Mouse (Mus musculus) CH12.LX (cell line): ENCODE measurements around the gene Cplx1. TPM values are rescaled to one million over a fixed set of nuclear protein-coding genes. Genes with fewer than 3 reads are reported as not detected.

Experiments
- DNase-seq: peaks from one replicate; pipeline ENCODE4 v3.0.0-alpha.2; 2013; ENCODE audit errors: extremely low read depth
- H3K27ac ChIP-seq: 2 replicates; pipeline ENCODE4 v1.5.1; 2012; ENCODE audit warnings: low read depth, mild to moderate bottlenecking, control low read depth, moderate library complexity; ENCODE audit not compliant: insufficient read depth
- H3K27me3 ChIP-seq: replicated peaks from 2 replicates; pipeline ENCODE3; 2012; ENCODE audit warnings: inconsistent platforms
- H3K36me3 ChIP-seq, 2 experiments: replicated peaks in 1 of 2; 2 replicates each; pipeline versions ENCODE3 to v1.6.1; 2012; ENCODE audit warnings: inconsistent platforms in 1 of 2, low read length in 1 of 2, mild to moderate bottlenecking in 1 of 2, mixed read lengths in 1 of 2, moderate library complexity in 1 of 2; ENCODE audit not compliant: control insufficient read depth in 1 of 2, insufficient read depth in 1 of 2
- H3K4me1 ChIP-seq, 2 experiments: 2 replicates each; pipeline ENCODE4 v1.6.1; 2012; ENCODE audit warnings: inconsistent platforms in 1 of 2, moderate library complexity in 1 of 2; ENCODE audit not compliant: insufficient read depth in 2 of 2, control insufficient read depth in 1 of 2
- H3K4me2 ChIP-seq: 2 replicates; pipeline ENCODE4 v1.6.1; 2012; ENCODE audit warnings: low read depth, mild to moderate bottlenecking, control low read depth; ENCODE audit not compliant: poor library complexity, insufficient read depth, severe bottlenecking
- H3K4me3 ChIP-seq, 3 experiments: fragments of 150-350 bp in 1 of 3; sonication (generic) in 1 of 3; replicated peaks in 1 of 3; 2 replicates each; pipeline versions ENCODE3 to v1.5.1; 2011 to 2012; ENCODE audit warnings: low read depth in 2 of 3, low read length in 2 of 3, mild to moderate bottlenecking in 2 of 3, moderate library complexity in 2 of 3, control low read depth in 1 of 3, improper control_type of control experiment in 1 of 3, inconsistent platforms in 1 of 3, mixed read lengths in 1 of 3; ENCODE audit not compliant: poor library complexity in 1 of 3
- H3K79me2 ChIP-seq: replicated peaks from 2 replicates; pipeline ENCODE4 v1.6.1; 2012; ENCODE audit warnings: mild to moderate bottlenecking, moderate library complexity; ENCODE audit not compliant: control insufficient read depth, poor library complexity, insufficient read depth, severe bottlenecking; ENCODE audit errors: extremely low read depth
- H3K9ac ChIP-seq: 2 replicates; pipeline ENCODE4 v1.6.1; 2012; ENCODE audit warnings: low read depth, mild to moderate bottlenecking, control low read depth, moderate library complexity; ENCODE audit not compliant: insufficient read depth
- H3K9me3 ChIP-seq: replicated peaks from 2 replicates; pipeline ENCODE3; 2012; ENCODE audit warnings: low read length, inconsistent platforms, mixed read lengths
- CHD2 ChIP-seq: IDR thresholded peaks from 2 replicates; pipeline ENCODE4 v1.6.1; 2011; ENCODE audit warnings: low read length, improper control_type of control experiment
- CTCF ChIP-seq, 2 experiments: IDR thresholded peaks in 1 of 2; conservative IDR thresholded peaks in 1 of 2; 2 replicates each; pipeline ENCODE4 v1.5.1; 2011 to 2012; ENCODE audit warnings: low read depth in 2 of 2, low read length in 2 of 2, improper control_type of control experiment in 1 of 2, inconsistent platforms in 1 of 2, mild to moderate bottlenecking in 1 of 2, moderate library complexity in 1 of 2
- ELF1 ChIP-seq: IDR thresholded peaks from 2 replicates; pipeline ENCODE4 v1.6.1; 2014; ENCODE audit warnings: low read depth, mild to moderate bottlenecking, inconsistent platforms, low read length, improper control_type of control experiment
- GABPA ChIP-seq: IDR thresholded peaks from 2 replicates; pipeline ENCODE4 v1.6.1; 2012; ENCODE audit warnings: low read depth, low read length, improper control_type of control experiment, inconsistent platforms; ENCODE audit not compliant: insufficient replicate concordance
- JUND ChIP-seq: conservative IDR thresholded peaks from 2 replicates; pipeline ENCODE4 v1.6.1; 2011; ENCODE audit warnings: low read depth, low read length, improper control_type of control experiment
- KAT2A ChIP-seq: IDR thresholded peaks from 2 replicates; pipeline ENCODE4 v1.6.1; 2012; ENCODE audit warnings: low read length, improper control_type of control experiment, inconsistent platforms; ENCODE audit not compliant: insufficient replicate concordance
- RAD21 ChIP-seq: IDR thresholded peaks from 2 replicates; pipeline ENCODE4 v1.6.1; 2011; ENCODE audit warnings: low read depth, mild to moderate bottlenecking, low read length, improper control_type of control experiment, moderate library complexity
- TBP ChIP-seq: conservative IDR thresholded peaks from 2 replicates; pipeline ENCODE4 v1.6.1; 2011; ENCODE audit warnings: low read depth, low read length, improper control_type of control experiment
- TCF12 ChIP-seq: IDR thresholded peaks from 2 replicates; pipeline ENCODE4 v1.6.1; 2014; ENCODE audit warnings: low read depth, mild to moderate bottlenecking, inconsistent platforms, low read length, improper control_type of control experiment
- UBTF ChIP-seq: IDR thresholded peaks from 2 replicates; pipeline ENCODE4 v1.6.1; 2012; ENCODE audit warnings: low read depth, mild to moderate bottlenecking, inconsistent platforms, low read length, improper control_type of control experiment, moderate library complexity
- ZKSCAN1 ChIP-seq: IDR thresholded peaks from 2 replicates; pipeline ENCODE4 v1.6.1; 2012; ENCODE audit warnings: low read depth, inconsistent platforms, low read length, improper control_type of control experiment, borderline replicate concordance
- dilution Hi-C: fragments of 300-500 bp; cut with MboI; formaldehyde crosslinking; loops from 2 replicates; pipeline ENCODE4 v1.14.3; 2020; ENCODE audit warnings: low sequenced_read_pairs; ENCODE audit not compliant: extremely low pct_unique_long_range_greater_than_20kb, extremely low pct_ligation_motif_present
- in situ Hi-C: fragments of 300-500 bp; cut with MboI; formaldehyde crosslinking; loops from 3 replicates; pipeline ENCODE4 v1.14.3; 2019; ENCODE audit warnings: low sequenced_read_pairs, low pct_ligation_motif_present, low pct_unique_long_range_greater_than_20kb, mixed read lengths
- polyA plus RNA-seq: library from polyadenylated mRNA; unstranded; fragments of >175 nt; gene quantifications from 2 replicates; pipeline ENCODE4 v1.2.1, GENCODE M21; 2012; ENCODE audit warnings: low read depth; ENCODE audit not compliant: insufficient read length
- total RNA-seq, 2 experiments: library from RNA; depleted of rRNA; stranded (reverse); fragments of 300-350 nt in 1 of 2; fragments of >200 nt in 1 of 2; gene quantifications; 2 replicates each; pipeline ENCODE4 v1.2.3; 2012 to 2014

Gene Cplx1
- total and polyA plus RNA-seq, 3 experiments, result not detected

DNA sequence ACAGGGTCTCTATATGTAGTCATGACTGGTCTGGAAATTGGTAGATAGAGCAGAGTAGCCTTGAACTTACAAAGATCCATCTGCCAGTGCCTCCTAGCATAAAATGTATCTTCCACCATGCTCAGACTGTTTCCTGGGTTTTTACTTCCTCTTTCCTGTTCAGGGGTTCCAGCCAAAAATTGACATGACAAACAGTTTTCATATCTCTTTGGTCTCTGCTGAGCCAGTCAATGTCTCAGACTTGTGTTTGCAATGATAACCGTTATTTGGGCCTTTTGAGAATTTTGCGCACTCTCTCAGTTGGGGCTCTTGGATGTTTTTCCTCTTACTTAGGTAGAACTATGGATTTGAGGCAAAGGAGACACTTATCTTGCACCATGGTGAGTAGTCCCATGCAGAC lies 15.6 kb downstream of the Cplx1 start:
- Histone ChIP-seq H3K79me2 (no peaks in the 10 kb centered on the region), H3K27me3 (no peaks in the 10 kb centered on the region), H3K27ac (no peak overlapping the region), H3K4me1 (no peaks in the 10 kb centered on the region), H3K4me3 (no peak overlapping the region), H3K36me3 (no peaks in the 10 kb centered on the region), H3K9me3 (peaks cover 15% of the 10 kb centered on the region), H3K4me2 (no peak overlapping the region), H3K9ac (no peak overlapping the region)
- dilution Hi-C loops, result no loop called here
- TF ChIP-seq GABPA, result no peak
- no peak for TF ChIP-seq UBTF
- no peak for DNase-seq
- in situ Hi-C loops, result no loop called here

DNA sequence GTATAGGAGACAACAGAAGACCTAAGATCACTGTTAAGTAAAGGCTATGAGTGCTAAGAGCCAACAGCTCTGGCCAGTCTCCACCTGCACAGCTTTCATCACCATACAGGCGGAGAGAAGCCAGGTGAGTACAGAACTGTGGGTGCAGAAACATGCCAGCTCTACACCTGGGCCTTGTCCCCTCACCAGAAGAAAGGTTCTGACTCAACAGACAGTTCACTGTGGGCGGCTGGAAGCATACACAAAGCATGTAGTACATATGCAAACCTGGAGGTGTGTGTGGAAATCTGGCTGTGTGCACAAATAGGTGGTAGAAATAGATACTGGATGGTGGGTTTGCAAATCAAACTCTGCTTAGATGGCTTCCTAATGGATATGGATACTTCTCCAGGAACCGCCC lies 27.2 kb downstream of the Cplx1 start:
- dilution Hi-C loops, result no loop called here
- no peak for DNase-seq
- no peaks in the 10 kb centered on the region for H3K36me3 ChIP-seq
- peaks cover 0 to 5% of the 10 kb centered on the region in 2 experiments; a peak in 2 of 4 replicates for H3K4me1 ChIP-seq
- no peaks in the 10 kb centered on the region for H3K79me2 ChIP-seq
- peaks cover 10% of the 10 kb centered on the region for H3K27me3 ChIP-seq
- H3K4me3 ChIP-seq, result no peak overlapping the region
- H3K9ac ChIP-seq, result no peak overlapping the region
- no peak overlapping the region for H3K27ac ChIP-seq
- no peaks in the 10 kb centered on the region for H3K9me3 ChIP-seq
- no peak for TF ChIP-seq UBTF
- in situ Hi-C loops, result no loop called here
- no peak overlapping the region for H3K4me2 ChIP-seq

- DNase-seq, result no peak
- dilution Hi-C loops, result no loop called here
- Histone ChIP-seq H3K9ac (no peak overlapping the region), H3K79me2 (no peaks in the 10 kb centered on the region), H3K4me1 (peaks cover 0 to 5% of the 10 kb centered on the region in 2 experiments; a peak in 2 of 4 replicates), H3K4me2 (no peak overlapping the region), H3K27me3 (peaks cover 10% of the 10 kb centered on the region), H3K4me3 (no peak overlapping the region), H3K9me3 (no peaks in the 10 kb centered on the region), H3K36me3 (no peaks in the 10 kb centered on the region), H3K27ac (no peak overlapping the region)
- TF ChIP-seq CHD2, result no peak
- no peak for TF ChIP-seq RAD21
- TF ChIP-seq UBTF, result no peak
- no peak for TF ChIP-seq ELF1
- TF ChIP-seq CTCF (conservative IDR thresholded peaks at IDR 0.05 in 1 of 2, IDR thresholded peaks at IDR 0.05 in 1 of 2; ENCODE audit: low read depth in 2 of 2, low read length in 2 of 2), result no peak
- TF ChIP-seq TBP, result no peak
- no peak for TF ChIP-seq KAT2A
- no peak for TF ChIP-seq JUND
- no peak for TF ChIP-seq ZKSCAN1
- TF ChIP-seq TCF12, result no peak
- TF ChIP-seq GABPA, result no peak
- in situ Hi-C loops, result no loop called here
These were observed 27.9 kb downstream of the Cplx1 start for GRCm38 (mm10) chr5:108521896-108522295.
